Mouse (Mus musculus): Measurements from ENCODE around the gene Gm49358. TPM values are rescaled to one million over a fixed set of nuclear protein-coding genes. Genes with fewer than 3 reads are reported as not detected.
A peak's percentile ranks its signal among the peaks of the same experiment; 100 is the strongest.

Gm49358 gene
- polyA plus RNA-seq, 1 experiment from 2014 or later, result not detected

- H3K9me3 ChIP-seq, result no peaks in the 10 kb centered on the region
- H3K4me1 ChIP-seq (replicated peaks), result no peaks in the 10 kb centered on the region
- no peaks in the 10 kb centered on the region for H3K27me3 ChIP-seq
- WGBS, result 86% methylated on average over 4 of the region's 4 CpGs
- ATAC-seq (ENCODE audit: low FRiP score, low read depth), result no peak
- no peak overlapping the region for H3K4me3 ChIP-seq
- H3K27ac ChIP-seq (replicated peaks), result no peak overlapping the region
- H3K4me2 ChIP-seq, result no peak overlapping the region
- H3K9ac ChIP-seq, result no peak overlapping the region
- no peaks in the 10 kb centered on the region for H3K36me3 ChIP-seq
Measured at GRCm38 (mm10) chr10:86849508-86849907, 85.7 kb downstream of the Gm49358 start.

DNA sequence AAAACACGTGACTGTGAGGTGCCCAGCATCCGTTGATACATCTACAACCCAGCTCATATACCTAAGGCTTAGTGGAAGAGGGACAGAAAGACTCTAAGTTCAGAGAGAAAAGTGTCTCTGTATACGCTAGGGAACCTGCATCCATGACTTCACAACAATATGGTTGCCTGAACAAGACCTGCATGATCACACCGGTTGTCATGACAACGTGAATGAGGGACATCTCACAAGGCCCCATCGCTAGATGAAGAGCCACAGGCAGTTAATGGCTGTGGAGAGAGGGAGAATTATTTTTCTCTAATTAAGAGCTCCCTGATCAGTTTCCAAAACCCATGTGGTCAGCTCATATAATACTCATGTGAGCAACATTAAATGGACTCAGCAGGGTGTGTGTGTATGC lies 88.4 kb downstream of the Gm49358 start:
- H3K4me1 ChIP-seq (replicated peaks), result no peaks in the 10 kb centered on the region
- no peak overlapping the region for H3K9ac ChIP-seq

DNA sequence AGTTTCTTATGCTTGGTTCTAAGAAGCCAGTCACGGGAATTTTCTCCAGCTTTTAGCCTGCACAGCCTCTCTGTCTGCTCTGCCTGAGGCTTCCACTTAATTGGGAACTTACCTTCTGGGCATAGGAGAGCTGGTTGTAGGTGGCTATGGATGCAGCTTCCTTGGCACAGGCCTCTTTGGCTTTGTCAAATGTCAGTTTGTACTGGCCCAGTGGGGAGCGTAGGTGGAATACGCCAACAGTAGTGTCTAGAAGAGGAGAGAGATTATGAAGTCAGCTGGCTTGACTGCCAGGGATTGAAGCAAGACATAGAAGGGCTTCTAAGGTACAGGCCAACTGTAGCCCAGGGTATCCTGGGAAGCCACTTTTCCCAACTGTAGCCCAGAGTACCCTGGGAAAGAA lies 89.7 kb downstream of the Gm49358 start:
- H3K27me3 ChIP-seq, result no peaks in the 10 kb centered on the region
- no peak overlapping the region for H3K4me3 ChIP-seq
- H3K9me3 ChIP-seq, result no peaks in the 10 kb centered on the region
- no peak overlapping the region for H3K9ac ChIP-seq
- no peaks in the 10 kb centered on the region for H3K36me3 ChIP-seq
- H3K27ac ChIP-seq (replicated peaks), result no peak overlapping the region
- H3K4me1 ChIP-seq (replicated peaks), result no peaks in the 10 kb centered on the region
- ATAC-seq (ENCODE audit: low FRiP score, low read depth), result no peak
- H3K4me2 ChIP-seq, result no peak overlapping the region
- WGBS, result 82% methylated on average over 3 of the region's 3 CpGs

More for the DNA sequence above, 88.4 kb downstream of the Gm49358 start:
- H3K27ac ChIP-seq (replicated peaks), result no peak overlapping the region
- H3K27me3 ChIP-seq, result no peaks in the 10 kb centered on the region
- 67% methylated on average over 6 of the region's 6 CpGs for WGBS
- H3K36me3 ChIP-seq, result no peaks in the 10 kb centered on the region
- no peaks in the 10 kb centered on the region for H3K9me3 ChIP-seq
- H3K4me2 ChIP-seq, result no peak overlapping the region
- H3K4me3 ChIP-seq, result no peak overlapping the region
- peak; percentile 68 for ATAC-seq (ENCODE audit: low FRiP score, low read depth)

- Histone ChIP-seq H3K4me2 (no peak overlapping the region), H3K9me3 (no peaks in the 10 kb centered on the region), H3K4me1 (replicated peaks) (no peaks in the 10 kb centered on the region), H3K9ac (no peak overlapping the region), H3K4me3 (no peak overlapping the region), H3K27ac (replicated peaks) (no peak overlapping the region), H3K36me3 (no peaks in the 10 kb centered on the region), H3K27me3 (no peaks in the 10 kb centered on the region)
- 81% methylated on average over 4 of the region's 4 CpGs for WGBS
- ATAC-seq (ENCODE audit: low FRiP score, low read depth), result no peak
Measured at GRCm38 (mm10) chr10:86860396-86860795, 96.6 kb downstream of the Gm49358 start.

- H3K27me3 ChIP-seq, result no peaks in the 10 kb centered on the region
- no peaks in the 10 kb centered on the region for H3K9me3 ChIP-seq
- no peaks in the 10 kb centered on the region for H3K36me3 ChIP-seq
- no peak for ATAC-seq (ENCODE audit: low FRiP score, low read depth)
- no peak overlapping the region for H3K4me2 ChIP-seq
- no peak overlapping the region for H3K4me3 ChIP-seq
- H3K27ac ChIP-seq (replicated peaks), result no peak overlapping the region
- no peak overlapping the region for H3K9ac ChIP-seq
- 91% methylated on average over 6 of the region's 6 CpGs for WGBS
- H3K4me1 ChIP-seq (replicated peaks), result no peaks in the 10 kb centered on the region
Measured at GRCm38 (mm10) chr10:86862496-86862895, 98.7 kb downstream of the Gm49358 start.

DNA sequence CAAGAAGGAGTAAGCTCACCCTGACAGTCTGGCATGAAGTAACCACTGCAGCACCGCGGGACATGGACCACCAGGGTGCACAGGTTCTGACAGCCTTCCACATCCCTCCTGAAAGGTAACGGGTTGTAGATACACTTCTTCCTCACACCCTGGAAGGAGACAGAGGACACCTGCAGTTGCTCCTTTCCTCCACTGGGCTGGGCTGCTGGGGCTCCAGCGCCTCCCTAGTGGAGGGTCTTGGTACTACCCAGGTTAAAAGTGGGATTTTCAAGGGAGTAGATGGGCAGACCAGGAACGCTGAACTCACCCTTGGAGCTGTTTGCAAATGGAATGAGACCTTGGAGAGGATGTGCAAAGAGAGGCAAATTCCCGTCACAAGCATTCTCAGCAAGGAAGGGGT lies 99.7 kb downstream of the Gm49358 start:
- Histone ChIP-seq H3K9me3 (no peaks in the 10 kb centered on the region), H3K4me1 (replicated peaks) (no peaks in the 10 kb centered on the region), H3K36me3 (no peaks in the 10 kb centered on the region), H3K4me3 (no peak overlapping the region), H3K4me2 (no peak overlapping the region), H3K27ac (replicated peaks) (no peak overlapping the region), H3K27me3 (no peaks in the 10 kb centered on the region), H3K9ac (no peak overlapping the region)
- ATAC-seq (ENCODE audit: low FRiP score, low read depth), result no peak
- WGBS, result 94% methylated on average over 6 of the region's 6 CpGs

DNA sequence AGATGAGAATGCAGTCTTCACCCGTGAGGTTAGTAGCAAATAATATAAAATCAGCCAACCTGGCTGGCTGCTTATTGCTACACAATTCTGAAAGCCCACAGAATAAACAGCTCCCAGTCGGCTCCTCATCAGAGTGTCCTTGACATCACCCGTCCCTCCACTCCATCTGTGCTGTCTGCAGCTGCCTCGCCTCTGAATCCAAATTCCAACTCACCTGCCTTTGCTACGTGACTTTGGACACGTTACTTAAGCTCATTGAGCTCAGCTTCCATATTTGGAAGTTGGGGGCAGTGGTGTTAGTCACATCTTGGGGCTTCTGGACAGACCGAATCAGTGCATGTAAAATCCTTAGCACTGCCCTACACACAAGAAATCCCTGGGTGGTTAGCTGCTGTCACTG lies 108.3 kb downstream of the Gm49358 start:
- Histone ChIP-seq H3K4me3 (no peak overlapping the region), H3K27me3 (no peaks in the 10 kb centered on the region), H3K27ac (replicated peaks) (no peak overlapping the region), H3K9ac (no peak overlapping the region), H3K4me2 (no peak overlapping the region), H3K4me1 (replicated peaks) (no peaks in the 10 kb centered on the region), H3K36me3 (no peaks in the 10 kb centered on the region), H3K9me3 (no peaks in the 10 kb centered on the region)
- 87% methylated on average over 7 of the region's 7 CpGs for WGBS
- no peak for ATAC-seq (ENCODE audit: low FRiP score, low read depth)

DNA sequence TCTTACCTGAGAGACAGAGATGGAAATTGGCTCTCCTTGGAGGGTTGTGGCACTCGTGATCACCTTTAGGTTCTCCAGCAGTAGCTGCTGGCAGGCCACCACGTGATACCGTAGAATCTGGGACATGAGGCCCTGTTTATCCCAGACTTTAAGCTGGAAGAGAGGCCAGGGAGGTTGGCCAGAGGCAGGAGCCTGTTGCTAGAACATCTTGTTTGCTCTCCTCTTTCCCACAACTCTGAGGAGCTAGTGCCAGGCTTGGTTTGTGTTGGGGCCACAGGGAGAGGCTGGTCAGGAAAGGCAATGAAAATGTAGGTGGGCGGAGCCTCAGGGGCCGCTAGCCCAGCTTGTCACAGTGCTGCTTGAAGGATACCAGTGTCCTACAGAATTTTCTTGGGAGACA lies 108.8 kb downstream of the Gm49358 start:
- H3K4me1 ChIP-seq (replicated peaks), result no peaks in the 10 kb centered on the region
- no peak overlapping the region for H3K9ac ChIP-seq
- no peaks in the 10 kb centered on the region for H3K36me3 ChIP-seq
- H3K4me3 ChIP-seq, result no peak overlapping the region
- no peak overlapping the region for H3K4me2 ChIP-seq
- no peaks in the 10 kb centered on the region for H3K27me3 ChIP-seq
- H3K27ac ChIP-seq (replicated peaks), result no peak overlapping the region
- 75% methylated on average over 5 of the region's 5 CpGs for WGBS
- H3K9me3 ChIP-seq, result no peaks in the 10 kb centered on the region
- ATAC-seq (ENCODE audit: low FRiP score, low read depth), result no peak

GRCm38 (mm10) chr10:86878721-86879120 lies 114.9 kb downstream of the Gm49358 start:
- no peaks in the 10 kb centered on the region for H3K4me1 ChIP-seq (replicated peaks)
- H3K27me3 ChIP-seq, result no peaks in the 10 kb centered on the region
- H3K27ac ChIP-seq (replicated peaks), result no peak overlapping the region
- no peak overlapping the region for H3K4me3 ChIP-seq
- H3K36me3 ChIP-seq, result no peaks in the 10 kb centered on the region
- no peak overlapping the region for H3K9ac ChIP-seq
- WGBS, result 87% methylated on average over 7 of the region's 7 CpGs
- H3K9me3 ChIP-seq, result no peaks in the 10 kb centered on the region
- ATAC-seq (ENCODE audit: low FRiP score, low read depth), result no peak
- no peak overlapping the region for H3K4me2 ChIP-seq

- Histone ChIP-seq H3K9ac (no peak overlapping the region), H3K27me3 (no peaks in the 10 kb centered on the region), H3K4me2 (no peak overlapping the region), H3K4me3 (no peak overlapping the region), H3K36me3 (no peaks in the 10 kb centered on the region), H3K4me1 (replicated peaks) (no peaks in the 10 kb centered on the region), H3K9me3 (no peaks in the 10 kb centered on the region), H3K27ac (replicated peaks) (no peak overlapping the region)
- ATAC-seq (ENCODE audit: low FRiP score, low read depth), result no peak
- 50% methylated on average over 5 of the region's 5 CpGs for WGBS
Measured at GRCm38 (mm10) chr10:86880071-86880806, 116.5 kb downstream of the Gm49358 start.

DNA sequence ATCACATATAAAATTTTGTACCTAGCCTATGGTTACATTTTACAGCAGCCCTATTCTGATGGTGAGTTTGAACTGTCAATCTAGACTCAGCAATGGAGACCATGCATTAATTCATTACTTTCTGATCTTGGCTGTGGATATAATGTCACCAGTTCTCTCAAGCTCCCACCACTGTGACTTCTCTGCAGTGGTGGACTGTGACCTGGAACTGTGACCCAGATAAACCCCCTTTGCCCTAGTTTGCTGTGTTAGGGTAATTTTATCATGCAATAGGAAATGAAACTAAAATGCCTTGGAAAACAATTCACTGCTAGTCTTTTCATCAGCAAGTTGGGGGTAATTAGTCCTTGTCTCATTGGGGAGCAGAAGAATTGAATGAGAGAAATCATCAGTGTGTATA lies 117.7 kb downstream of the Gm49358 start:
- no peak for ATAC-seq (ENCODE audit: low FRiP score, low read depth)
- no peak overlapping the region for H3K27ac ChIP-seq (replicated peaks)

More for the DNA sequence above, 117.7 kb downstream of the Gm49358 start:
- Histone ChIP-seq H3K36me3 (no peaks in the 10 kb centered on the region), H3K27me3 (no peaks in the 10 kb centered on the region), H3K9ac (no peak overlapping the region), H3K4me2 (no peak overlapping the region), H3K4me1 (replicated peaks) (no peaks in the 10 kb centered on the region), H3K9me3 (no peaks in the 10 kb centered on the region), H3K4me3 (no peak overlapping the region)
